Mouse (Mus musculus) testis, adult 2 months (tissue): Measurements from ENCODE around the gene Ergic1.

Experiments
- CTCF ChIP-seq: fragments of 200-500 bp; IDR thresholded peaks from 2 replicates; pipeline ENCODE4 v1.5.1; 2012; ENCODE audit warnings: low read depth, mild to moderate bottlenecking, inconsistent platforms, low read length, moderate library complexity; ENCODE audit not compliant: control insufficient read depth, insufficient read depth, insufficient replicate concordance
- POLR2A ChIP-seq: fragments of 200-500 bp; IDR thresholded peaks from 2 replicates; pipeline ENCODE4 v1.6.1; 2012; ENCODE audit warnings: low read depth, mild to moderate bottlenecking, inconsistent platforms, low read length, moderate library complexity; ENCODE audit not compliant: control insufficient read depth

DNA sequence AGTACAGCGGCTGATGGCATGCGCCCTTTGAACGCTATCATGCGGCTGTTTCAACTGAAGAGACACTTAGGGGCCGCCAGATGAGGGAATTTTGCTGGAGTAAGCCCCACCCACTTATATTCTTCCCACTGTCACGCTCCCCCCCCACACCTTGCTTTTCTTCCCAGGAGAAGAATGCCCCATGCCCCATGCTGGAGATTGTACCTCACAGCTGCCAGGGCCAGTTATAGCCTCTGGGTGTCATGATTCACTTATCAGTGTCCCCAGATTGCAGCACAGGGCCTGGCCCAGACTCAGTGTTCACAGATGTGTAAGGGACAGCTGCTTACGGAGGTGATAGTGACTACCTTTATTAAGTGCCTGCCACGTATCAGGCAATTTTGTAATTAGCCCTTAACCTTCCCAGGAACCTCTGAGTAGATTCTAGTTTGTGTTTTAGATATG, 84.1 kb downstream of the Ergic1 start:
- TF ChIP-seq POLR2A (no peak), CTCF (no peak)
